Mouse (Mus musculus): ENCODE results near the gene Tcp11l2. TPM values are rescaled to one million over a fixed set of nuclear protein-coding genes. Genes with fewer than 3 reads are reported as not detected.

Gene Tcp11l2
- polyA plus RNA-seq, 1 experiment: 10.3 TPM

DNA sequence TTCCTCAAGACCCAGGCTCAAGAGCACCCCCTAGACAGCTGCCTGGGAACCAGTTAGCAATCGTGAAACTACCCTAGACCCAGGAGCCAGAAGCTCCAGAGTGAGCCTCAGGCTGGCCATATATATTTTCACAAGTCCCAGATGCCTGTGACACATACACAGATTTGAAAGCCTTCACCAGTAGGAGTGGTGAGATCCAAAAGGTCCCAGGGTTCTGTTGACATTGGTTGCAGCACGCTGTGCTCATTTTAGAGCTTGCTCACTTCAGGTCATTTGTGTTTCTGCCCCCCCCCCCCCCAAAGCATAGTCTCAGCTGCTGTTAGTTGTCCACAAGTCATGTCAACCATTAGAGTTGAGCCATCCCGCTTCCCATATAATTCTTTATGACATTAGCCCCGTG is 77.6 kb downstream of the Tcp11l2 start:
- TF ChIP-seq CEBPB (IDR thresholded peaks at IDR 0.05; ENCODE audit: insufficient read depth, poor library complexity, severe bottlenecking): no peak
- no peak for TF ChIP-seq MYOG (IDR thresholded peaks at IDR 0.05; ENCODE audit: control insufficient read depth in 1 of 3, insufficient read depth in 1 of 3, insufficient read length in 2 of 3, low read depth in 2 of 3)
- TF ChIP-seq SRF (IDR thresholded peaks at IDR 0.05; ENCODE audit: control insufficient read depth, insufficient read length, low read depth): no peak
- no peak for TF ChIP-seq POLR2AphosphoS2 (IDR thresholded peaks at IDR 0.05; ENCODE audit: insufficient read length, low read depth)
- no peak for TF ChIP-seq E2F4 (IDR thresholded peaks at IDR 0.05; ENCODE audit: insufficient read depth)
- no peak for TF ChIP-seq TCF3 (IDR thresholded peaks at IDR 0.05; ENCODE audit: insufficient read length, low read depth)
- no peak for TF ChIP-seq MYOD1 (IDR thresholded peaks at IDR 0.05; ENCODE audit: control insufficient read depth in 1 of 3, insufficient read length in 2 of 3, low read depth in 2 of 3)
- no peak for TF ChIP-seq TCF12 (IDR thresholded peaks at IDR 0.05; ENCODE audit: insufficient read depth, poor library complexity, severe bottlenecking)
- no peak for TF ChIP-seq USF1 (IDR thresholded peaks at IDR 0.05; ENCODE audit: low read depth)
- no peak for TF ChIP-seq POLR2A (IDR thresholded peaks at IDR 0.05; ENCODE audit: insufficient read length, low read depth)
- no peak for TF ChIP-seq REST (IDR thresholded peaks at IDR 0.05; ENCODE audit: insufficient read depth, insufficient read length)
- TF ChIP-seq MAX (IDR thresholded peaks at IDR 0.05; ENCODE audit: low read depth): no peak
- Histone ChIP-seq H3K79me2 (ENCODE audit: control insufficient read depth, insufficient read depth) (no peaks in the 10 kb centered on the region), H3K27me3 (ENCODE audit: control insufficient read depth, insufficient read depth, insufficient read length) (no peaks in the 10 kb centered on the region), H3ac (ENCODE audit: control insufficient read depth, insufficient read length) (no peak overlapping the region), H3K4me2 (ENCODE audit: low read depth) (no peak overlapping the region), H3K36me3 (ENCODE audit: control insufficient read depth, insufficient read depth) (peaks cover 8% of the 10 kb centered on the region), H3K4me3 (no peak overlapping the region)

DNA sequence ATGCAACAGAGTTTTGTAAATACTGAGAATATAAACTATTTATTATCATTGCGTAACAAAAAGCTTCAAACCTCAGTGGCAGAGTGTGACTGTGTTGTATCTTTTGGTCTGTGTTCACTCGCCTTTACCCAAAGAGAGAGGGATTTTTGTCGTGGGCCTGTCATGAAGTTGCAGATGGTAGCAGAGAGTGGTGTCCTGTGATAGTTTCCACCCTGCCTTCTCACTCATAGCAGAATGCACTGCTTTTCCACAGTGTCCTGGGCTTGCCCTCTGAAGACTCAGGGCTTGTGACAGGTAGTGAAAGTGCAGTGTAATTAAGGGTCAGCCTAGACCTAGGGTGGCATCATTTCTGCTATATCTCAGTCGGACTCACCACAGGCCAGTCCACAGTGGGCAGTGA is 78.3 kb downstream of the Tcp11l2 start:
- Histone ChIP-seq H3K36me3 (ENCODE audit: control insufficient read depth, insufficient read depth) (peaks cover 8% of the 10 kb centered on the region), H3K4me2 (ENCODE audit: low read depth) (no peak overlapping the region), H3K27me3 (ENCODE audit: control insufficient read depth, insufficient read depth, insufficient read length) (no peaks in the 10 kb centered on the region), H3K79me2 (ENCODE audit: control insufficient read depth, insufficient read depth) (no peaks in the 10 kb centered on the region), H3ac (ENCODE audit: control insufficient read depth, insufficient read length) (no peak overlapping the region), H3K4me3 (no peak overlapping the region)
- no peak for TF ChIP-seq MYOD1 (IDR thresholded peaks at IDR 0.05; ENCODE audit: control insufficient read depth in 1 of 3, insufficient read length in 2 of 3, low read depth in 2 of 3)
- TF ChIP-seq REST (IDR thresholded peaks at IDR 0.05; ENCODE audit: insufficient read depth, insufficient read length): no peak
- TF ChIP-seq USF1 (IDR thresholded peaks at IDR 0.05; ENCODE audit: low read depth): no peak
- TF ChIP-seq SRF (IDR thresholded peaks at IDR 0.05; ENCODE audit: control insufficient read depth, insufficient read length, low read depth): no peak
- no peak for TF ChIP-seq MYOG (IDR thresholded peaks at IDR 0.05; ENCODE audit: control insufficient read depth in 1 of 3, insufficient read depth in 1 of 3, insufficient read length in 2 of 3, low read depth in 2 of 3)
- no peak for TF ChIP-seq TCF12 (IDR thresholded peaks at IDR 0.05; ENCODE audit: insufficient read depth, poor library complexity, severe bottlenecking)
- no peak for TF ChIP-seq TCF3 (IDR thresholded peaks at IDR 0.05; ENCODE audit: insufficient read length, low read depth)
- TF ChIP-seq CEBPB (IDR thresholded peaks at IDR 0.05; ENCODE audit: insufficient read depth, poor library complexity, severe bottlenecking): no peak
- TF ChIP-seq POLR2AphosphoS2 (IDR thresholded peaks at IDR 0.05; ENCODE audit: insufficient read length, low read depth): no peak
- no peak for TF ChIP-seq E2F4 (IDR thresholded peaks at IDR 0.05; ENCODE audit: insufficient read depth)
- TF ChIP-seq MAX (IDR thresholded peaks at IDR 0.05; ENCODE audit: low read depth): no peak
- no peak for TF ChIP-seq POLR2A (IDR thresholded peaks at IDR 0.05; ENCODE audit: insufficient read length, low read depth)

GRCm38 (mm10) chr10:84656618-84657017 is 80.2 kb downstream of the Tcp11l2 start:
- Histone ChIP-seq H3K4me2 (ENCODE audit: low read depth) (no peak overlapping the region), H3K79me2 (ENCODE audit: control insufficient read depth, insufficient read depth) (no peaks in the 10 kb centered on the region), H3K27me3 (ENCODE audit: control insufficient read depth, insufficient read depth, insufficient read length) (no peaks in the 10 kb centered on the region), H3K4me3 (no peak overlapping the region), H3ac (ENCODE audit: control insufficient read depth, insufficient read length) (no peak overlapping the region), H3K36me3 (ENCODE audit: control insufficient read depth, insufficient read depth) (peaks cover 9% of the 10 kb centered on the region)
- no peak for TF ChIP-seq POLR2AphosphoS2 (IDR thresholded peaks at IDR 0.05; ENCODE audit: insufficient read length, low read depth)
- no peak for TF ChIP-seq TCF12 (IDR thresholded peaks at IDR 0.05; ENCODE audit: insufficient read depth, poor library complexity, severe bottlenecking)
- TF ChIP-seq SRF (IDR thresholded peaks at IDR 0.05; ENCODE audit: control insufficient read depth, insufficient read length, low read depth): no peak
- no peak for TF ChIP-seq MYOD1 (IDR thresholded peaks at IDR 0.05; ENCODE audit: control insufficient read depth in 1 of 3, insufficient read length in 2 of 3, low read depth in 2 of 3)
- no peak for TF ChIP-seq MAX (IDR thresholded peaks at IDR 0.05; ENCODE audit: low read depth)
- TF ChIP-seq POLR2A (IDR thresholded peaks at IDR 0.05; ENCODE audit: insufficient read length, low read depth): no peak
- no peak for TF ChIP-seq REST (IDR thresholded peaks at IDR 0.05; ENCODE audit: insufficient read depth, insufficient read length)
- no peak for TF ChIP-seq TCF3 (IDR thresholded peaks at IDR 0.05; ENCODE audit: insufficient read length, low read depth)
- no peak for TF ChIP-seq CEBPB (IDR thresholded peaks at IDR 0.05; ENCODE audit: insufficient read depth, poor library complexity, severe bottlenecking)

DNA sequence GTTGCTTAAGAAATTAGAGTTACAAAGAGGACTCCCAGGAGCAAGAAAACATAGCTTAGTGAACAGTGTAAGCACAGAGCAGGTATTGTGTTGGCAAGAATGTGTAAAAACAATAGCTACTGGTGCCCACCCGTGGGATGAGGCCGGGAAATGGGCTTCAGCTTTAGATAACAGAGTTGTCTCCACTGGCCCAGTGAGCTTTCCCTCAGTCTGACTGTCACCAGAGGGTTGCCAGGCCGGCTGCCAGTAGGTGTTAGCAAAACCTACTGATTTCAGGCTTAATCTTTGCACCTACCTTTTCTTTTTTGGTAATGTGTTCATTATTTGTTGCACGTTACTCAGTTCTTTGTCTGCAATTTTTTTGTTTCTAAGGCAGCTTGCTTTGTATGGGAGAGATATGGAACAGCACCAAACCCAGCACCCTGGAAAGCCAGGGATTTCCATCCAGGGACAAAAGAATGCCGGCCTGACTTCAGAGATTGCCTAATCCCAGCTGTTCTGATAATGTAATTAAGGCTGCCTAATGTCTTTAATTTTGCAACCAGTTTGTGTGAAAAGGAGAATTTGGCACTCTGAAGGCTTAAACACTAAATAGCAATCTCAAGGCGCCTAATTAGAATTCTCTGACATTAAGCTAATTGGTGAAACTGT is 81.1 kb downstream of the Tcp11l2 start:
- Histone ChIP-seq H3K79me2 (ENCODE audit: control insufficient read depth, insufficient read depth) (no peaks in the 10 kb centered on the region), H3K36me3 (ENCODE audit: control insufficient read depth, insufficient read depth) (peaks cover 3% of the 10 kb centered on the region), H3K27me3 (ENCODE audit: control insufficient read depth, insufficient read depth, insufficient read length) (no peaks in the 10 kb centered on the region), H3ac (ENCODE audit: control insufficient read depth, insufficient read length) (no peak overlapping the region), H3K4me3 (no peak overlapping the region), H3K4me2 (ENCODE audit: low read depth) (no peak overlapping the region)
- no peak for TF ChIP-seq E2F4 (IDR thresholded peaks at IDR 0.05; ENCODE audit: insufficient read depth)
- TF ChIP-seq USF1 (IDR thresholded peaks at IDR 0.05; ENCODE audit: low read depth): no peak
- TF ChIP-seq MYOG (IDR thresholded peaks at IDR 0.05; ENCODE audit: control insufficient read depth in 1 of 3, insufficient read depth in 1 of 3, insufficient read length in 2 of 3, low read depth in 2 of 3): no peak
- TF ChIP-seq SRF (IDR thresholded peaks at IDR 0.05; ENCODE audit: control insufficient read depth, insufficient read length, low read depth): no peak
- no peak for TF ChIP-seq TCF3 (IDR thresholded peaks at IDR 0.05; ENCODE audit: insufficient read length, low read depth)
- TF ChIP-seq MYOD1 (IDR thresholded peaks at IDR 0.05; ENCODE audit: control insufficient read depth in 1 of 3, insufficient read length in 2 of 3, low read depth in 2 of 3): no peak
- TF ChIP-seq POLR2A (IDR thresholded peaks at IDR 0.05; ENCODE audit: insufficient read length, low read depth): no peak
- no peak for TF ChIP-seq MAX (IDR thresholded peaks at IDR 0.05; ENCODE audit: low read depth)
- TF ChIP-seq TCF12 (IDR thresholded peaks at IDR 0.05; ENCODE audit: insufficient read depth, poor library complexity, severe bottlenecking): no peak
- no peak for TF ChIP-seq POLR2AphosphoS2 (IDR thresholded peaks at IDR 0.05; ENCODE audit: insufficient read length, low read depth)
- no peak for TF ChIP-seq REST (IDR thresholded peaks at IDR 0.05; ENCODE audit: insufficient read depth, insufficient read length)
- no peak for TF ChIP-seq CEBPB (IDR thresholded peaks at IDR 0.05; ENCODE audit: insufficient read depth, poor library complexity, severe bottlenecking)

Data from myocyte (in vitro differentiated cells).